Mouse (Mus musculus) heart, adult 11 months (tissue): Measurements from ENCODE around the gene B230217C12Rik.
"Not testable (repeated sequence)": the region's sequence is repeated elsewhere in the genome, so short reads cannot be mapped to it uniquely, and the experiment has no call there.

ENCODE experiments used
- DNase-seq: peaks from one replicate; pipeline ENCODE4 v3.0.0; 2022

The B230217C12Rik gene

DNA sequence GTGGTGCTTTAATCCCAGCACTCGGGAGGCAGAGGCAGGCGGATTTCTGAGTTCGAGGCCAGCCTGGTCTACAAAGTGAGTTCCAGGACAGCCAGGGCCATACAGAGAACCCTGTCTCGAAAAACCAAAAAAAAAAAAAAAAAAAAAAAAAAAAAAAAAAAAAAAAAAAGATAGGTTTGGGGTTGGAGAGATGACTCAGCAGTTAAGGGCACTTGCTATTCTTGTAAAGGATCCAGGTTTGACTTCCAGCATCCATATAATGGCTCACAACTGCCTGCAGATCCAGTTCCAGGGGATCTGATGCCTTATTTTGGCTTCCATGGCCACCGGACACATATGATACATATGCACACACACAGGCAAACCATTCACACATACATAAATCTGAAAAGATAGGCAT, 31.8 kb downstream of the B230217C12Rik start:
- not testable (repeated sequence) for DNase-seq

DNA sequence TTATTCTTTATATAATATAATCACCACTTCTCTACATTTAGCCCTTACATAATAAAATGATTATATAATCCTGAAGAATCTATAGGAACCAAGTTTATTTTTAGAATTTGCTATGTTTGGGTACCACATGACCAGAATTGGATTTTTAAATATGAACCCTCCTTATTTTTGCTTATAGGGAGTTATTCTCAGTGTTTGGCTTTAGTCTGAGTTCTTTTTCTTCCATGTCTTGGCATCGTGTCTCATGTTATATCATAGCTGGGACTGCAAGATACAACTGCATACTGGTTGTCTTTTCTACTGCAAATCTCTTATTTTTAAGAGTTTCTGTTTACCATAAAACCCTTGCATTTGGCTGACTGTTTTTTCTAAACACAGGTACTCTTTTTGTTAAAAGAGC, 33.8 kb downstream of the B230217C12Rik start:
- no peak for DNase-seq

DNA sequence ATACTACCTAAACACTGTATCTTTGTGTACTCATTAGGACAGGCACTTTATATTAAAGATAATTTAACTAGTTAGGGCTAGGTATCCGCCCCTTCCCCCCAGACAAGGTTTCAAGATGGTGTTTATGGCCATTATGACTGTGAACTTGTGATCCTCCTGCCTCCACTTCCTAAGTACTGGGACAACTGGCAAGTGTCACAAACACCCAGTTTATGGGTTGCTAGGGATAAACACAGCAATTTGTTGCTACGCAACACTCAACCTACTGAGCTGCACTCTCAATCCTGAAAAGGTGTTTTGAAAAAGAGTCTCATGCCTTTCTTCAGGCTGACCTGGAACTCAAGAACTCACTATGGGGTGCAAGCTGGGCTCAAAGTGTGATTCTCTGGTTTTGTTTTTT, 36.8 kb downstream of the B230217C12Rik start:
- DNase-seq, result no peak

DNA sequence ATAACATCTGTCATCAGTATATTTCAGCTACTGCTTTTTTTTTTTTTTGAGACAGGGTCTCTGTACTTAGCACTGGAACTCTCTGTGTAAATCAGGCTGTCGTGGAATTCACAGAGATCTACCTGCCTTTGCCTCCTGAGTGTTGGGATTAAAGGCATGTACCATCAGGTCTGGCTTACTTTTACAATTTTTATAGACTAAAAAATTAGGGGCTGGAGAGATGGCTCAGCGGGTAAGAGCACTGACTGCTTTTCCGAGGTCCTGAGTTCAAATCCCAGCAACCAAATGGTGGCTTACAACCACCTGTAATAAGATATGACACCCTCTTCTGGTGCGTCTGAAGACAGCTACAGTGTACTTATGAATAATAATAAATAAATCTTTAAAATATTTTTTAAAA, 39.8 kb downstream of the B230217C12Rik start:
- DNase-seq, result no peak

DNA sequence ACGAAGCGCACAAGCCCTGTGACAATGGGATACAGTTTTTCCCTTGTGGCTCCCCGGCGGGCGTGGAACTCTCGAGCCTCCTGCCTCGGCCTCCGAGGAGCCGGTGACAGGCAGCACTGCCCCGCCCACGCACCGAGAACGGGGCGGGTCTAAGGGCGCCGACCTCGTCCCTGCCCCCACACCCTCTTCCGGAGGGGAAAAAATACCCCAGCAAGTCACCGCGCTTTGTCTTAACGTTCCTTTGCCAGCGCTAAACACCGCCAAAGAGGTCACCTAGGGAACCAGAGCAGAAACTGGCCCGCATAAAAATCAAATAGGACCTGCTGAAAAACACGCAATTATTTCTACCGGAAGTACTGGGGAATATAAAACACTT, 43.0 kb downstream of the B230217C12Rik start:
- DNase-seq, result peak; percentile 97

DNA sequence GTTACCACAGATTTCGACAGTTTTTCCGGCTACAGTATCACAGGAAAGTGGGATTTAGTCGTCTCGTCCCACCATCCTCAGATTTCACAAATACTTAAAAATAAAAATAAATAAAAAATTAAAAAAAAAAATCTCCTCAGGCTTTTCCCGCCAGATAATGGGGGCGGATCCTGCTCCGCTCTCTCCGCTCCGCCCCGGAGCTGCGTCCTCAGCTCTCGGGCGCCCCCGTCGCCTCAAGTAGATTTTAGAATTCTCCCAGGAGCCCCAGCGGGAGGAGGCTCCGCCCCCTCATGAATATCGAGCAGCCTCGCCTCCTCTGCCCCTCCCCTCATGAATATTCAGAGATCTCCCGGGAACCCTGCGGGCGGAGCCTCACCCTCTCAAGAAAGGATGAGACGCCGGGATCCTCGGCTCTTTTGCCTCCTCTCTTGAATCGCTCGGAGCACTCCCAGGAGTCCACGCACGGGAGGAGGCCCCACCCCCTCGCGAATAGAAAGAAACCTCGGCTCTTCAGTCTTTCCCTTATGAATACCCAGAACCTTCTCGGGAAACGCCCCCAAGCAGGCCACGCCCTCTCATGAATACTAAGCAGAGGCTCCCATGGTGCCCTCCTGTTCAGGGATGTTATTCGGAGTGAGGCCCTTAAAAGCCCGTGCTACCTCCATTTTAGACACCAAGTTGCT, 43.5 kb downstream of the B230217C12Rik start, which contains the start of gene Fbxo47:
TSS of gene Fbxo47 (minus strand) at position 237 of the 683 bp plus-strand sequence.
- DNase-seq, result peak; percentile 100

DNA sequence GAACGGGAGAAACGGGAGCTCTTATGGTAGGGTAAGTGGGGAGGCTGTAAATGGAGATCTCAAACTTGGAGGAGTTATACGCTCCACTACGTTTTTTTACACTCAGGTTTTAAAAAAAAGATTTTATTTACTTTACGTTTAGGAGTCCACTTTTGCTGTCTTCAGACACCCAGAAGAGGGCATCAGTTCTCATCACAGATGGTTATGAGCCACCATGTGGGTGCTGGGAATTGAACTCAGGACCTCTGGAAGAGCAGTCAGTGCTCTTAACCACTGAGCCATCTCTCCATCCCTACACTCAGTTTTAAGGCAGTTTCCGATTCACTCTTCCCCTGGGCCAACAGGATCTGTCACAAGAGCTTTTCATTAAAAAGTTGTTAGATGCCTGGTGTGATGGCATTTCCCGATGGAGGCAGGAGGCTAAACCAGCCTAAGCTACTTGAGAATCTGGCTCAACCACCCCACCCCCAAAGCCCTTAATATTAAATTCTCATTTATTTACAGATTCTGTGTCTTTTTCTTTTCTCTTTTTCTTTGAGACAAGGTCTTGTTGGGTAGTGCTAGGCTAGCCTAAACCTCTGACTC, 44.1 kb downstream of the B230217C12Rik start:
- peak; percentile 89 for DNase-seq

DNA sequence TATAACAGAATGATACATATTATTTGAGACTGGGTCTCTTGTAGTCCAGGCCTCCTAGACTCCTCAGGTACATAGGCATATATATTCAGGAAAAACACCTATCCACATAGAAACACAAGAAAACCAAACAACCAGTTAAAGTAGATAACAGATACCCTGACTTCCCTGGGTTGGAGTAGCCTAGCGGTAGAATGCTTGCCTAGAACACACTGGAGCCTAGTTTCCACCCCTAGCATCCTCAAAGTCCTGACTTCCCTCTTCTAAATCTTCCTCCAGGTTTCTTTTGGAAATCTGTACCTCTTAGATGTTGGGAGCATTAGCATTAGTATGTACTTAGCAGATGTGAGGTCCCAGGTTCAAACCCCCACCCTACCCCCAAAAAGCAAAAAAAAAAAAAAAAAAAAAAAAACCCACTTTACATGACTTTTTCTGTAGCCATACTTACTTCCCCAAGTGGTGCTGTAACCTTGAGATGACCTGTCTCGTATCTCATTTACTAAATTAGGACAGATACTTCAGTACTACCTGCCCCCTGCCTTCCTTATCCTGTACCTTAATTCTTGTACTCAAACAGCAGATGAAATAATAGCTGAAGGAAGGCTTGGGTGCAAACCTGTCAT, 44.8 kb downstream of the B230217C12Rik start:
- DNase-seq, result no peak

DNA sequence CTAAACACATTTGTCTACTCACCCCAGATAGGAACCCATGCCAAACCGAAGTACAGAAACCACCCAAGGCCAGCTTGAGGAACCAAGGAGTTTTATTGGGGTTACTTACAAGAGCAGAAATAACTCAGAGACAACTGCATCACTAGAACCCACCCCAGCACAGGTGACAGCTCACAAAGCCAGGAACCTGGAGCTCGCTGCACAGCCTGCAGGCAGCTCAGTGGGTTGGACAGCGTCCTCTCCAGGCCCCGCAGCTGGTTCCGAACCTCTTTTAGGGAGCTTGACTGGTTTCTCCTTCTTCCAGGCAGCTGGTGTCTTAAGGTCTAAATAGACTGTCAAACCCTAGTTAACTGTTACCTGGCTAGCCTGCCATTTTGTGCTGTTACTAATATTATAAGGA, 51.2 kb downstream of the B230217C12Rik start:
- peak; percentile 71 for DNase-seq
